Mouse (Mus musculus): Measurements from ENCODE around the gene Mab21l1.

DNA sequence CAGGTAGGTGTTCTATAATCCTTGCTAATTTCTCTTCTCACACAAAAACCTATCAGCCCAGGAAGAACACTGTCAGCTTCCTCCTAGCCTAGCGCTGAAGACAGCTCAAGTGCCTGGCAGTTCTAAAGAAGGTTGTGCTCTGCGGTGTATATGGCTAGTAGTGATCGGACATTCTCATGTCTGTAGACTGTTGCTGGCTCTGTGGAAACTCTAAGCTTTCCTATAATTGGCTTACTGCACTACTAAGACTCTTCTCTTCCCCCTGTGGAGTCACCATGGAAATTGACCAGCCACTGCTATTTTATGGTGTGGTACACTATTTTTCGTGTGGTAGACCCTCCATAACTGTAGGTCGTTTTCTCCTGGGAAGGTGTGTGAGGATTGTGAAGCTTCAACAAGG, 40.1 kb upstream of the Mab21l1 start:
- no peak for TF ChIP-seq POLR2A (IDR thresholded peaks at IDR 0.05; ENCODE audit: borderline replicate concordance, extremely low read depth, low read depth, low read length)
- TF ChIP-seq CTCF (IDR thresholded peaks at IDR 0.05; ENCODE audit: insufficient read depth, low read length) = no peak
